Mouse (Mus musculus) frontal cortex, postnatal 10 days (tissue): ENCODE measurements around the gene Snx29.

Source experiments
- DNase-seq, 2 experiments: peaks; one replicate each; pipeline ENCODE4 v3.0.0; 2022; ENCODE audit warnings: low spot score in 2 of 2, mixed read lengths in 1 of 2

The Snx29 gene

GRCm38 (mm10) chr16:11782082-11782481 lies 459.4 kb downstream of the Snx29 start:
- DNase-seq = no peak

DNA sequence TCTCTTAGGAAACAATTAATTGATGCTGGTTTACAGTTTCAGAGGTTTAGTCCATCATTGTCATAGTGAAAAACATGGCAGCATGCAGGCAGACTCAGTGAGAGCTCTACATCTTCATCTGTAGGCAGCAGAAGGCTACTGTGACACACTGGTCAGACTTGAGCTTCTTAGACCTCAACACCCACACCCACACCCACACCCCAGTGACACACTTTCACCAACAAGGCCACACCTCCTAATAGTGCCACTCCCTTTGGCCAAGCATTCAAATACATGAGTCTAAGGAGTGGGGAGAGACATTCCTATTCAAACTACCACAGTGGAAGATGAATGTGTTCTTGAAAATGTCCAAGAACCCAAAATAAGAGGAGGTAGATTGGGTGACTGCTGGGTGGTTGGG lies 460.6 kb downstream of the Snx29 start:
- DNase-seq = no peak

GRCm38 (mm10) chr16:11784354-11784753 lies 461.6 kb downstream of the Snx29 start:
- no peak for DNase-seq

DNA sequence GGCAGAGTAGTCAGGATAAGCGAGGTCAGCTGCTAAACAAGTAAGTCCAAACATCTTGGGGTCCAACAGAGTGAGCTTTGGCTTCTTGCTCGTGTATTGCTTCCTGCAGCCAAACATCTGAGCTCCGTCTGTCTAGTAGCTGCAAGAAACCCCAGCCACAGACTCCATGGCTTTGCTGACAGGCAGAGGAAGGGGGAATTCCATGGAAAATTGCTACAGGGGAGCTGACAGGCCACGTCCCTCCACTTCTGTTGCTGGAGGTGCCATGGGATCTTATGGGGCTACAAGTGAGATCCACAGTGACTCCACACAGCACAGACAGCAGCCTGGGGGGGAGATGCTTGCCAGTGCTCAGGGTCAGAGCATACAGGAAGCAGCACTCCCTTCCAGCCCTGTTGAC lies 463.1 kb downstream of the Snx29 start:
- no peak for DNase-seq

DNA sequence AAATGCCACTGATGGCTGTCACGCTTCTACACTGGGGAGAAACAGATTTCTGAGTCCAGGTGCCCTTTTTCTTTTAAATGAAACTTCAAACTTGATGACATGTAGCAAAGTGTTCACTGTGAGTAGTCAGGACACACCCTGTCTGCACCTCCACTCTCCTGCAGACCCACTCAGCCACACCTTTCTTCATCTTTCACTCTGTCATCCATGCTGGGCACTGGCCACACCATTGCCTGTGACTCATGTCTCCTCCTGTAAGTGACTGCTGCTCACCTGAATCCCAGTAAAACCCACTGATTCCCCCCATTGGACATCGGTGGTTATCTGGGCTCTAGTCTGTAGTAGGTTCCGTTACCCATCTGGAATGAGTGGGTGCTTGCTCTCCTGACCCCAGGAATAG lies 467.8 kb downstream of the Snx29 start:
- DNase-seq = no peak

DNA sequence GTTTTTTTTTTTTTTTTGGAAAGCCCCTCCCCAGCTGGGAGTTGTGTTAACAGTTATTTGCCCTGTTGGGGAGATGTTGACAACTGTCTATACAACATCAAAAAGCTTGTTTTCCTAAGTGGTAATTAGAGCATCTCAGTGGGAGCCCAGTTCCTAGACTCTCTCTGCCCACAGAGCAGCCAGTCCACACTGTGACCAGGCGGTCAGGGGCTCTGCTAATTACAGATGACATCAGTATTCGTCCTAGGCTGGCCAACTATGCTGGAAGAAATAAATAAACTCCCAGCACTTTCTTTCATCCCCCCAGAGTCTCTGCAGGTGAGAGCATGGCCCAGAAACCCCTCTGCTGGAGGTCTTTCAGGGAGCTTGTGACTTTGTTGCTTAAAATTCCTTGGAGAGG lies 470.7 kb downstream of the Snx29 start:
- no peak for DNase-seq

DNA sequence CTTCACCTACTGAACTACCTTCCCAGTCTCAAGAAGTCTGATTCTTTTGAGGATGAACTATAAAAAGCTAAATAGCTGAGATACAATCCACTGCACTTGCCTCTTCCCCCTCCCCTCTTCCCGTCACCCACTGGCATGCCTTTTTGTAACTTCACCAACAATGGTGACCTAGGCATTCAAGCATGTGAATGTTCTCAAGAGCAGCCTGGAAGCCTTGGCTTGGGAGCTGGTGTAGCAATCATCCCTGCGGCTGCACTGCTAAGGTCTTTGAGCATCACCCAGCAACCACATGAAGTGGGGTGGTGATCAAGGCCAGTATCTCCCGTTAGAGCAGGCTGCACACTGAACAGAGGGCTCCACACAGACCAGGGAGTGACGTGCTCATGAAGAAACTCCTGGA lies 471.9 kb downstream of the Snx29 start:
- no peak for DNase-seq

GRCm38 (mm10) chr16:11795758-11796460 lies 473.2 kb downstream of the Snx29 start:
- DNase-seq = no peak

GRCm38 (mm10) chr16:11801960-11802539 lies 479.3 kb downstream of the Snx29 start:
- no peak for DNase-seq
